Mouse (Mus musculus) layer of hippocampus, adult 2 months (tissue): ENCODE results near the gene 1700029I15Rik. TPM values are rescaled to one million over a fixed set of nuclear protein-coding genes. Genes with fewer than 3 reads are reported as not detected.

ENCODE experiments used
- DNase-seq, 2 experiments: peaks; one replicate each; pipeline ENCODE4 v3.0.0; 2022; ENCODE audit warnings: low spot score in 2 of 2
- H3K27ac ChIP-seq: fragments of 200-600 bp; 2 replicates; pipeline ENCODE4 v1.8.1; 2022
- H3K4me3 ChIP-seq: fragments of 200-600 bp; 2 replicates; pipeline ENCODE4 v1.8.1; 2022; ENCODE audit warnings: mild to moderate bottlenecking
- CTCF ChIP-seq: fragments of 200-600 bp; conservative IDR thresholded peaks from 2 replicates; pipeline ENCODE4 v1.8.1; 2022; ENCODE audit warnings: antibody characterized with exemption, mild to moderate bottlenecking, moderate library complexity
- microRNA-seq, 2 experiments: library from miRNA; unstranded; fragments of <30 nt; microRNA quantifications; one replicate each; pipeline ENCODE4 v1.2.0; 2021
- total RNA-seq, 2 experiments: library from RNA; stranded (reverse); gene quantifications; 2 replicates each; pipeline ENCODE4 v1.2.3; 2021

Gene 1700029I15Rik
- total RNA-seq, 2 experiments from 2014 or later = 4.5 to 5.0 TPM

DNA sequence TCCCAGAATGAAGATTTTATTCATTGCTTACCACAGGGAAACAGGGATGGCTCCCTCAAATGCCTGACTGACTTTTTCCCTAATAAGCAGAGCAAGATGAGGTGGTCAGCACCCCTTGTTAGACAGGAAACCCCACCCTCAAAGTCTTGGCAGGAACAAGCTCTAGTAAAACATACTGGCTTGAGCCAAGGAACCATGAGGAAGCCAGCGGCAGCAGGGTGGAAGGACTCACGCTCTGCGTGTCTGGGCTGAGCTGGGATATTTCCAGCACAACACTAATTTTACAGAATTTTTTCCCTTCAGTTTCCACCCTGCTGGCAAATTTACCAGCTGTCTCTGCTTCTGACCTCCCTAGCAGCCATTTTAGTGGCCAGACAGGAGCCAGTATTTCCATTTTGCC lies 44.1 kb downstream of the 1700029I15Rik start:
- DNase-seq = no peak
- no peak for TF ChIP-seq CTCF
- H3K27ac ChIP-seq = peak overlapping the region; percentile 94
- peak overlapping the region; percentile 6; the same call in 1 of the 2 replicates for H3K4me3 ChIP-seq

DNA sequence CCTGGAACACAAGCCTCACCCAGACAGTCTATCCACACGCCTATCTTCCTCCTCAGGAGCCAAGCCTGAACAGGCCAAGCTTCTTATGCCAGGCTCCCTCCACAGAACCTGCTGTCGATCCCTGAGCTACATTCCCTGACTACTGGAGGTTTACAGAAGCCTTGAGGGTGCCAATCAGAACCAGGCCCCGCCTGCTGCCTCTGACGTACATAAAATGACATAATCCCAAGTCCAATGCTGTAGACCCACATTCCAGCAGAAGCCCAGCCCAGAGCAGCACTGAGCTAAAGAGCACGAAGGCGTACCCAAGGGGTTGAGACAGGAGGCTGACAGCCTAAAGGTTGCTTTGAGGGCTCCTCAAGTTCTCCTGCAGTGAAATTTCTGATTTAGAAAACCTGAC lies 45.5 kb downstream of the 1700029I15Rik start:
- DNase-seq = peak; percentile 75 to 88
- Histone ChIP-seq H3K27ac (peak overlapping the region; percentile 94), H3K4me3 (no peak overlapping the region; the same call in 1 of the 2 replicates)
- no peak for TF ChIP-seq CTCF

DNA sequence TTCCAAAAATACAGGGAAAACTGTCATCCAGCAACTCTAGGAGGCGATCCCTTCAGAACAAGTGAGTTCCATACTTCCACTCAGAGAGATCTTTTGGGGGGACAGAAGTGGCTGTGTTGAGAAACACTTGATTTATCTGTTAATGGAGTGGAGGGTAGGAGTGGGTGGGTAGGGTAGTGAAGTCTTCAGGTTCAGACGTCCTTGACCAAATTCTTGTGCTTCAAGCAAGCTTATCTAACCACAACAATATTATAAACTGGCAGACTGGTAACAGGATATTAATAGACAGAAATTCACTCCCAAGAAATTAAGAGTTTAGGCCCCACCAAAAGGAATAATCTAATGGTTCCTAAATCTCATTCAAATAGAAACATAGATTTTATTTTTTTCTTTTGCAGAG lies 47.8 kb downstream of the 1700029I15Rik start:
- no peak for TF ChIP-seq CTCF
- peak overlapping the region; percentile 94 for H3K27ac ChIP-seq
- no peak for DNase-seq

DNA sequence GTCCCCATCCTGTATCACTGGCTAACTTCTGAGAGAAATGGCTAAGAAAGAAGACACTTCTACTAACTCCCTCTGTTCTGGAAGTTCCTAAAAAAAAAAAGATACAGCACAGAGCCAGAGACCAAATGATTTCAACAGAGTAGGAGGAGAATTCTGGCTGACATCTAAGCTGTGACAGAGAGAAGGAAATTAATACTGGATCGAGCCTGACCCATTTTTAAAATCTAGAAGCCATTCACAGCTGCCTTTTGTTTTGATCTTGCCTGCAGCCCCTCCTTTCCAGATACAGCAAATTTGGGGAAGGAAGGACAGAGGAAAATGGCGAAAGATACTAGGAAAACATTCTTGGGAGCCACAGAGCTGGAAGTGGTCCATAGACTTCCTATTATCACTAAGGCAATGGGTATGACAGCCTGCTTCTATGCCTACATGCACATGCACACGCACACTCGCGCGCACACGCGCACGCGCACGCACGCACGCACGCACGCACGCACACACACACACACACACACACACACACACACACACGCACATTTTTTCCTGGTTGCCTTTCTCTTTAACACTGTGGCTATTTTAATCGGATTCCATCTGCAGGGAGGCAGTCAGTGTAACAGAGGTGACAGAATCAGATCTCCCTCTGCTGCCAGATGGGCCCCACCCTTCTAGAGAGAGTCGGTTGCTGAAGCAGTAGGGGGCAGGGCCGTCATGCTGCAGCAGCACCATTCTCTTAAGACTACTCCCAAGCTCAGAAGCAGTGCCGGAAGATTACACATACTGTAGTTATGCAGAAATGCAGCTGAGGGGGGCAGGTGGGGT lies 48.6 kb downstream of the 1700029I15Rik start:
- peak overlapping the region; percentile 94 for H3K27ac ChIP-seq
- DNase-seq = peak; percentile 64 to 69
- peak overlapping the region; percentile 81 for H3K4me3 ChIP-seq
- TF ChIP-seq CTCF = no peak

More for the DNA sequence above, 47.8 kb downstream of the 1700029I15Rik start:
- peak overlapping the region; percentile 81 for H3K4me3 ChIP-seq

DNA sequence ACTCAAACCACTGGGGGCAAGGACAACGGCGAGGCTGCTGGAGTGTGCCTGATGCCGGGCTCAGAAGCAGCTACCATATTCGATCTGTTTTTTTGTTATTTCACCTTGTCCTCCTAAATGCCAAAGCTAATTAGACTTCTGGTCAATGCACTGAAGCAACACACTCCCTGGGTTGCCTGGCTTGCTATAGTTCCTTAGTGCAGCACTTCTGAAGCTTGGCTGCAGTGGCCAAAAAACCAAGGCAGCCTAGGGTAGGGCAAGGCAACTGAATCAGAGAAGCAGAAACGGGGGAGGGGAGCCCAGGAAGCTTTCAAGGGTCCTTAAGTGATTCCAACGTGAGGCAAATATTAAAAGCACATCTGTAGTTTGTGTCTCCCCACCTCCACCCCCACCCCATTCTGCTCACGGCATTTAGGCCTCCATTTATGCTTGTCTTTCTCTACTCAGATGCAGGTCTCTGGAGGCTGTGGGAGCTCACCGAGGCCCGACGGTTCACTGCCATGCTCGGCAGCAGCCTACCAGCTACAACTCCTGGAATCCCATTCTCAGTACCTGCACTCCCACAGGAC lies 49.4 kb downstream of the 1700029I15Rik start:
- no peak for DNase-seq
- TF ChIP-seq CTCF = no peak

DNA sequence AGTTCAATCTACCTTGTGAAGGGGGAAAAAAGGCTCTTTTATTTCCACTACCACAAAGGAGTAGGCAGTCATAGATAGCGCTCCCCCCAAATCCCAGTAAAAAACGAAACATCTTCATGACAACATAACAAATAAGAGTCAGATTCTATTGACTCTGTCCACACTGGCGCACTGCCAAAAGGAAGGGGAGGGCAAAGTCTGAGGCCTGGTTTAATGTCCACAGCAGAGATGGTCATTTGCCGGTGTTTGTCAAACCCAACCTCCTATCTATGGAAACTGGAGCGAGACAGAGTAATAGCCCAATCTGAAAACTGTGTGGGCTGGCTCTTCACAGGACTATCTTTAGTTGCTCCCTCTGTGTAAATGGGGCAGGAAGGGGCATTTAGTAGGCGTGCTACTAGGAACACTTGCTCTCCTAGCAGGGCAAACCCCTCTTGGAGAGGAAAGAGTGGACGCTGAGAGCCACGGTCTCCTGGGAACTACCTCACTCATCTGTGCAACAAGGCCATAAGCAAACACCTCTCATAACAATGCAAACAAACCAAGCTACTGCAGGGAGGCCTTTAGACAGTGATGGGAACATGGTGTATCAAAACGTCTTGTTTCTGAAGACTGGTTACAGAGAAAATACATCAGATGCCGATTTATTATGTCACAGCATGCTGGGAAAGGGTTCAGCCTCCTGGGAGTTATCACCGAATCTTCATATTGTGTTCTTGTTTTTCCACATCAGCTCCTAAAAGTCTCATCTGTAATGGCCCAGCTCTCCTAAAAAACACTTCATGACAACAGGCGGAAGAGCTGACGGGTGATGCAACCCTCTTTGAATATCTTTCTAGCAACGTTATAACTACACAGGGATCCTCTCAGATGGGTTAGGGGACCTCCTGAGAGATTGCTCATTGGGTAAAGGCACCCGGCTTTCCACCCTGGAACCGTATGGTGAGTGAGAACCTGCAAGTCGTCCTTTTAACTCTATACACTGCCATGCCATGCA lies 50.3 kb downstream of the 1700029I15Rik start:
- Histone ChIP-seq H3K4me3 (peak overlapping the region; percentile 81), H3K27ac (peak overlapping the region; percentile 94)
- TF ChIP-seq CTCF = no peak
- DNase-seq = no peak

More for the DNA sequence above, 49.4 kb downstream of the 1700029I15Rik start:
- Histone ChIP-seq H3K4me3 (peak overlapping the region; percentile 81), H3K27ac (peak overlapping the region; percentile 94)

DNA sequence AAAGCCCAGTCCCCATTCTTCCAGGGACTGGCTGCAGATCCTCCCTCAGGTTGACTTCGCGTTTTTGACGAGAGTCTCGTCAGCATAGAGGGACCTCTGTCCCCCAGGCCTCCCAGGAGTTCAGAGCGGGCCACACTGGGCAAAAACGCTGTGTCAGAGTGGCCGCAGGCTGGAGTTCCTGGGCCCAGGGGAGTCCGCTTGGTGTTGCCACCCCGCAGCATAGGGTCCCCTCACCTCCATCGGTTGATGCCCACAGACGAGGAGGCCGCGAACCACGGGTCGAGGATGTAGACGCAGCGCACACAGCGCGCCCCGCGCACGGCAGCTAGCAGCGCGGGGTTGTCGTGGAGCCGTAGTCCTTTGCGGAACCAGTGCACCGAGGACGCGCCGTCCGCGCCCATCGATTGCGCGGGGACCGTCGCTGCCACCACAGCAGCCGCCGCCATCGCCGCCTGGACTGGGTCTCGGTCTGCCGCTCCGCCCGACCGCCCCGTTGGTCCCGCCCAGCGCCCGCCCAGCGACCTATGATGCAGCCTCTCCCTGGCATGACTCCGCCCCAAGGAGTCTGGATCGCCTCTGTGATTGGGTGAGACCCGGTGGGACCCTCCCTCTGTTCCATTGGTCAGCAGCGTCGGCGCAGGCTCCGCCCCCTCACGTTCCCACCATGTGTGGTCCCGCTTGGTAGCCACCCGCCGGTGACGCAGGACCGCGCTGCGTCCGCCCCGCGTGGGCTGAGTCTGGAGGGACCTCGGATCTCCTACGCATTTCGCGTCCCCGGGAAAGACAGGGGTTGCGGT lies 51.4 kb downstream of the 1700029I15Rik start, which contains the start of gene Cry2:
Cry2 (minus strand) TSS at position 466 of the 797 bp plus-strand sequence.
- Histone ChIP-seq H3K27ac (peak within 1 kb of the TSS; percentile 96), H3K4me3 (peak within 1 kb of the TSS; percentile 81)
- no peak for TF ChIP-seq CTCF
- DNase-seq = peak; percentile 99

DNA sequence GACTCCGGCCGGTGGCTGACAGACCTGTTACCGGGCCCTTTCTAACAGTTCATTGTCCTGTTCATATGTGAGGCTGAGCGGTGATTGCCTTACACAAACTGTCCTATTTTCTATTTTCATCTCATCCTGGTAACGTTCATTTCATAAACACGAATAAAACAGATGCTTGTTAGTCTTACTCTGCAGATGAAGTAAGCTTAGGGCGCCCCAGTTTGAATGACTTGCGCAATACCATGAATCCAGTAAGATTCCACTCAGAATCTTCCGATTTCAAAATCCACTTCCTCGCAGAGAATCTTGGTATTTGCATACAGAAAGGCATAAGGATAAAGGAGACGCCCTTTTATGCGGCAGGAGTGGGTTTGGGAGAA lies 52.0 kb downstream of the 1700029I15Rik start:
- H3K4me3 ChIP-seq = peak overlapping the region; percentile 57
- TF ChIP-seq CTCF = no peak
- H3K27ac ChIP-seq = peak overlapping the region; percentile 96
- no peak for DNase-seq

DNA sequence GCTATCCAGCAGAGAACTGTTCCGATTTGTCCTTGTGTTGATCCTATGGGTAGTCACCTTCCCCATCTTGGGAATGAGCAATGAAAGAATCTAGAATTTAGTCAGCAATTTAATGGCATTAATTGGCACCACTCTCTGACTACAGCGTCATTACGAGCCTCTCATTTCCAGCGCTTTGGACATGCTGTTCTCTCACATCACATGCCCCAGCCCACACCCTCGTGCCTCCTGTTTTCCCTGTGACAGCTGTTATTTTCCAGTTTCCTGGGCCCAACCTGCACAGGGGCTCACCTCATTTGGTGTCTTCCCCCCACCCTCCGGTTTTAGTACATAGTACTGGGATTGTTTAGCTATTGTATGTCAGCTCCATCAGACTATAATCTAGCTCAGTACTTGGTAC lies 52.7 kb downstream of the 1700029I15Rik start:
- peak overlapping the region; percentile 96 for H3K27ac ChIP-seq
- no peak for DNase-seq
- peak overlapping the region; percentile 57; the same call in 1 of the 2 replicates for H3K4me3 ChIP-seq
- TF ChIP-seq CTCF = no peak

Small RNA genes lying within 50 kb of the gene (microRNA-seq; reads per million reads assigned to microRNA genes)
- gene Mir7000 = 0.64 to 4.8 reads per million in 2 experiments

Other genes with a start within 250 kb of the 1700029I15Rik start
- gene Pex16, start 7.9 kb upstream of the 1700029I15Rik start, total RNA-seq = 10 to 100 TPM; 34.9 to 36.1 TPM
- gene Large2, start 7.7 kb upstream of the 1700029I15Rik start, total RNA-seq = 1 to 10 TPM in 1 of 2 experiments, under 1 TPM in 1; 0.98 to 1.1 TPM
- gene Mapk8ip1, start 18.7 kb downstream of the 1700029I15Rik start, total RNA-seq = 100 to 1,000 TPM; 338 to 354 TPM
- 100 to 1,000 TPM; 105 to 108 TPM for gene Cry2, start 51.5 kb downstream of the 1700029I15Rik start, total RNA-seq
- 10 to 100 TPM; 14.0 to 15.7 TPM for gene Slc35c1, start 78.0 kb downstream of the 1700029I15Rik start, total RNA-seq
- 100 to 1,000 TPM; 295 to 314 TPM for gene Chst1, start 217.2 kb downstream of the 1700029I15Rik start, total RNA-seq